Mouse (Mus musculus) midbrain, embryonic 10.5 days (tissue): ENCODE measurements around the gene Cpvl. TPM values are rescaled to one million over a fixed set of nuclear protein-coding genes. Genes with fewer than 3 reads are reported as not detected.

Experiments
- DNase-seq: peaks from one replicate; pipeline ENCODE4 v3.0.0-alpha.2; 2017; ENCODE audit warnings: low spot score
- H3K27ac ChIP-seq: fragments of 300-500 bp; sonication (generic); replicated peaks from 2 replicates; pipeline ENCODE4 v1.5.1; 2016; ENCODE audit warnings: mild to moderate bottlenecking
- H3K27me3 ChIP-seq: fragments of 300-500 bp; sonication (generic); 2 replicates; pipeline ENCODE4 v1.6.1; 2016; ENCODE audit warnings: low read depth, mild to moderate bottlenecking; ENCODE audit not compliant: poor library complexity, severe bottlenecking
- H3K36me3 ChIP-seq: fragments of 300-500 bp; sonication (generic); 2 replicates; pipeline ENCODE4 v1.6.1; 2016; ENCODE audit warnings: mild to moderate bottlenecking, moderate library complexity
- H3K4me1 ChIP-seq: fragments of 300-500 bp; sonication (generic); 2 replicates; pipeline ENCODE4 v1.6.1; 2016
- H3K4me3 ChIP-seq: fragments of 300-500 bp; sonication (generic); 2 replicates; pipeline ENCODE4 v1.5.1; 2016; ENCODE audit warnings: mild to moderate bottlenecking, moderate library complexity
- H3K9me3 ChIP-seq: fragments of 300-500 bp; sonication (generic); replicated peaks from 2 replicates; pipeline ENCODE4 v1.6.1; 2016; ENCODE audit warnings: mild to moderate bottlenecking
- WGBS: fragments of 180-500 bp; shearing (Covaris S2); methylation state at CpG from one replicate; pipeline ENCODE4 v1.1.7; 2016; 5-methylcytosine and 5-hydroxymethylcytosine counted together
- polyA plus RNA-seq: library from polyadenylated mRNA; unstranded; fragments of >200 nt; fragmentation: Nextera tagmentation; extraction: Ambion mirVana; gene quantifications from 2 replicates; pipeline ENCODE4 v1.2.1, GENCODE M21; 2016

Gene Cpvl
- polyA plus RNA-seq, 1 experiment from 2014 or later, result 0.07 TPM

DNA sequence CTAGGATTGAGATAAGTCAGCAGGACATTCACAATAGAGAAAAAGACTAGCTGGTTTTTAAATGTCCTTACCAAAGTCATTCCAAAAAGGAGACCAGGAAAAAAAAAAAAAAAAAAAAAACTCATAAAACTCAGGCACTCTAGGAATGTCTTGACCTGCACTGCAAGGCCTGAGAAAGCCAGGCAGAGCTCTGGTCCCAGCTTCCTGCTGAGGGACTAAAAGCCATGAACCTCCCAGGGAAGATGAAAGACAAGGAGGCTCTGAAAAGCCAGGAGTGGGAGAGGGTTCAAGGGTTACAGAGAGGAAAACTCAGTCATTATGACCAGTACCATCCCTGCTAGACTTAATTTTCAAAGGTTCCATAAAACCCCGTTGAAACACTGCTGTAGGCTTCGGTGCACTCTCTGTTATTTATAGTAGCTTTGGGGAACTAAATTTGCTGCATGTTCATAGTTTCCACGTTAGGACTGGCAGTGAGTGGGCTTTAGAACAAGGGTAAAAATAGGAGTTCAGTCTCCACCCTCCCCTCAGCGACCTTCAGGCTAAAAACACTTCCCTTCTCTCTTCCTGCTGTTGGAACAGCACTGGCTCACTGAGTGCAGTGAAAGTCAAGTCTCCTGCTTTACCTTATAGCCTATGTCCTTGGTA is 30.0 kb downstream of the Cpvl start:
- Histone ChIP-seq H3K36me3 (no peaks in the 10 kb centered on the region), H3K4me3 (no peak overlapping the region), H3K9me3 (no peaks in the 10 kb centered on the region), H3K27ac (no peak overlapping the region; the same call in 1 of the 2 replicates), H3K27me3 (peaks cover 11% of the 10 kb centered on the region), H3K4me1 (peaks cover 21% of the 10 kb centered on the region)
- DNase-seq, result no peak
- WGBS, result 53% methylated on average over 4 of the region's 4 CpGs

DNA sequence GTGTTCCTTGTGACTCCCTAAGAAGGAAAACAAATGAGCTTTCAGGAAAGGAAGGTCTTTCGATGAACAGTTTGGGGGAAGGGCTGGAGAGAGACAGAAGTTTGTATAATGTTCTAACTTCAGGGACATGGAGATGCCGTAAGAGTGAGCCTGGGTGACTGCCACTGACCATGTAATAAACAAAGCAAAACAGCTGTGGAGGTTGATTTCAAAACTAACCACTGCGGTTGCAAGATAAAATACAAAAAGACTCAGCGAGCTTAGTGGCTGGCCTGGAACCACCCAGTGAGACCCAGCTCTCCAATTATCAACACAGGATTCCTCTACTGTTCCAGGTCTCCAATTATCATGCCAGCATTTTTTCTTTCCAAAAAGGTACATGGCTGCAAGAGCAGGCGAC is 33.6 kb downstream of the Cpvl start:
- Histone ChIP-seq H3K9me3 (no peaks in the 10 kb centered on the region), H3K27me3 (peaks cover 35% of the 10 kb centered on the region), H3K4me1 (peaks cover 24% of the 10 kb centered on the region), H3K27ac (no peak overlapping the region), H3K36me3 (no peaks in the 10 kb centered on the region), H3K4me3 (no peak overlapping the region)
- DNase-seq, result no peak
- WGBS, result 87% methylated on average over 5 of the region's 5 CpGs

DNA sequence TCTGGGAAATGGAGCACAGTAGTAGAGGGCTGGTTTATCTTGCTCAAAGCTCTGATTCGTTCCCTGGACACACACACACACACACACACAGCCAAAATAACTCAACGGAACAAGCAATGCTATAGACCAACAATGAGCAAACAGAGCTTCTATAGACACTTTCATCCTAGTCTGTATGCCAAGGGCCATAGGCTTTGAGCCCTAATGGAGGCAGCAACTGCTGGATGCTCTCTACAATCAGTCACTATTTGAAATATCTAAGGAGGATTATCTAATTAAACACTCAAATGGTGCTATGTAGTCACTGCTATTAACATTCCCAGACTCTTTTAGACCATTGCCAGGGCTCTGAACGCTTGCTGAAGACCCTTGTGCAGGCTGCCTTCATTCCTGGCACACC is 34.1 kb downstream of the Cpvl start:
- H3K4me1 ChIP-seq, result peaks cover 29% of the 10 kb centered on the region
- no peak for DNase-seq
- no peak overlapping the region for H3K27ac ChIP-seq
- H3K27me3 ChIP-seq, result peaks cover 36% of the 10 kb centered on the region
- H3K9me3 ChIP-seq, result no peaks in the 10 kb centered on the region
- 66% methylated on average over 3 of the region's 3 CpGs for WGBS
- no peaks in the 10 kb centered on the region for H3K36me3 ChIP-seq
- no peak overlapping the region for H3K4me3 ChIP-seq

DNA sequence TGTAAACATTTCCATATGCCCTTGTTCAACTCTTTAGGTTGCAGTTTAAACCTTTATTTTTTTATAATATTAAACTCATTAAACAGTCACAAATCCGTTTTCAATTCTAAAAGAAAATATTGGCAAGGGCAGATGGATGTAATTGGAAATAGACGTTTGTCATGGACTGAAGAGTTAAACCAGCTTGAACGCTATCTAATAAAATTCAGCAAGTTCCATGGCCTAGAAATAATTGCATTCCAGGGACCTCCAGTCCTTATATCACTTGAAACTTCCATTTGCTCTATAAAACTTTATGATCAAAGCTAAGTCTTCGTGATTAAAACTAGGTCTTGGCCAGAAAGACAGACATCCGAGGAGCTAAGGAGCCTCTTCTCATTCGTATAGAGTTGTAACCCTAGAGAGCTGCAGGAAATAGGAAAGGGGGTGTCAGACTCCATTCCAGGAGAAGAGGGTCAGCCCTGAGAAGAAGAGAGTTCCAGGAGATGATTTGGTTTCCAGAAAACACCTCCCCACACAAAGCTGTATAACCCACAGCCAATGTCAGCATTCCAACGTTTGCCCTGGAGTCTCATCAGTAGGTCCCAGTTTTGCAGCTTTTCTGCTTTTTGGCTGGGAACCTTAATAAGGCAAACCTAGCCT is 36.2 kb downstream of the Cpvl start:
- DNase-seq, result no peak
- no peaks in the 10 kb centered on the region for H3K9me3 ChIP-seq
- H3K27ac ChIP-seq, result no peak overlapping the region
- peaks cover 43% of the 10 kb centered on the region for H3K27me3 ChIP-seq
- H3K4me3 ChIP-seq, result no peak overlapping the region
- H3K4me1 ChIP-seq, result peaks cover 37% of the 10 kb centered on the region
- H3K36me3 ChIP-seq, result no peaks in the 10 kb centered on the region
- WGBS, result 86% methylated on average over 7 of the region's 7 CpGs

DNA sequence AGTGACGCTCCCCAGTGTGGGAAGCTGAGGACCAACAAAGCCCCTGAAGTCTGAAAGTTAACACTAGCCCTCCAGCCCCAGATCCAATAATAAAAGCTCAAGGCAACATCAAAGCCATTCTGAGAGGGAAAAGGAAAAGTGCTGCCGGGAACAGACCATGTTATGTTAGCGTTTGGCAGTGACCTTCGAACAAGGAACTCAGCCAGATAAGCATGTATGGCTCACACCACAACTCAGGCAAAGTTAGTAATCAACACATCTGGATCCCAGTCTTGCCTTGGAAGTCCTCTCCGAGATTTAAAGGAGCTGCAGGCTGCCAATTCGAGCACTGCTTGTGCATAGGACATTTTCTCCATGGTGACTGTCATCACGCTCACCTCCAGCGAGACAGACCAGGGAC is 38.7 kb downstream of the Cpvl start:
- Histone ChIP-seq H3K36me3 (no peaks in the 10 kb centered on the region), H3K9me3 (no peaks in the 10 kb centered on the region), H3K4me3 (no peak overlapping the region), H3K4me1 (peaks cover 37% of the 10 kb centered on the region), H3K27ac (no peak overlapping the region), H3K27me3 (peaks cover 48% of the 10 kb centered on the region)
- no peak for DNase-seq
- WGBS, result 53% methylated on average over 8 of the region's 8 CpGs

DNA sequence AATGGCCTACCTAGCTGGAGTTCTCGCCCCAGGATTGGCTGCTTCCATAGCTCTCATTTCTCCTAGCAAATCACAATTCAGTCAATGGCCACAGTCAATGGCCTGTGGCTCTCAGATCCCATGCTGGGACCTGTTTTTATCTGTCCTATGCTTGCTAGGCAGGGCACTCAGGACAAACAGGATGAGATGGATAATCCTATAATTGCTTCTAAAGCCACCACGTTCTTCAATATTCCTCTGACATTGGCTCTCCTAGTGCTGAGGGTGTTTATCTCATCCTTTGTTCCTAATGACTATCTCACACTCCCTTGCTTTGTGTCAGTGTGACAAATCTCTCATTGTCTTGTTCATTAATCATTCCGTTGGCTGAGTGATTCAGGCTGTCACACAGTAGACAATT is 39.5 kb downstream of the Cpvl start:
- H3K27ac ChIP-seq, result 0 out of 2 replicates have a peak overlapping the region, but pooled peaks have one; percentile 13
- 17% methylated on average over 3 of the region's 3 CpGs for WGBS
- no peaks in the 10 kb centered on the region for H3K36me3 ChIP-seq
- no peak for DNase-seq
- H3K4me1 ChIP-seq, result peaks cover 37% of the 10 kb centered on the region
- no peak overlapping the region for H3K4me3 ChIP-seq
- H3K27me3 ChIP-seq, result peaks cover 48% of the 10 kb centered on the region
- H3K9me3 ChIP-seq, result no peaks in the 10 kb centered on the region

DNA sequence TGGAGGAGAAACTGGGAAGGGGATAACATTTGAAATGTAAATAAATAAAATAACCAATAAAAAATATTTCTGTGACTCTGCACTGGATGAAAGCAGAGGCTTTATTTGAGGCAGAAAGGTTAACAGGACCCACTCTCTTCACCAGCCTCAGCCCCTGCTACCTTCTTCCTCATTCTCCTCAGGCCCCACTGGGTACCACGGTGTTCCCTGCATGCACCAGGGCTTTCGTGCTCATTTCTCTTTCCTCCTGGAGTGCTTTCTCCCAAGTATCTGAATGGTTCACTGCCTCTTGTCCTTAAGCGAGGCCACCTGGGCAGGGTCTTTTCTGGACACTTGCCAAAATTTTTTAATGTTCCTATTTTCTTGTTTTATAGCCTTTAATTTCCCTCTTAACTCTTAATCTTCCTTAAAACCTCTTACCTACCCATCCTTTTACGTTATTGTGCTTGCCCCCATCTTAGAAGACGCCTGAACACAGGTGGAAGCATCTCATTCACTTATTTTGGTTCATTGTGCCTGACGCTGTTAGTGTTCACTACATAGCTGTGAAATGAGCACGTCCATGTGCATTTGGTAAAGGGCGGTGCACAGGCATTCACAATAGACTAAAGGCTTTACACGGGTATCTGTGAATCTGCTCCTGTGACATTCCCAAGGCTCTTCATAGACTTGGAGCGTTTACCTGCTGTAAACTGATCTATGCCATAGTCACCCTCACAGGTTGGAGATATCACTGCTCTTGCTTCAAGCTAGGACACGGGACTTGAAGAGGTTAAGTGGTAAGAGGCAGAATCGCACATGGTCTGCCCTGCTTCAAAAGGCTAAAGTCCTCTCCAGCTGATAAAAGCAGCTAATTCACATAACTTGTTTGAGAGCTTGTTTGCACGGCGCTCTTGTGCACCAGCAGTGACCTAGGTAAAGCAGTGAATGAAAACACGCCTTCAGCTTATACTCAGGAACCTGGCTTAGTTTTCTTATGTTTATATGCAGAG is 41.0 kb downstream of the Cpvl start:
- DNase-seq, result no peak
- Histone ChIP-seq H3K36me3 (no peaks in the 10 kb centered on the region), H3K9me3 (no peaks in the 10 kb centered on the region), H3K4me3 (no peak overlapping the region), H3K27ac (no peak overlapping the region), H3K4me1 (peaks cover 37% of the 10 kb centered on the region), H3K27me3 (peaks cover 34% of the 10 kb centered on the region)
- 84% methylated on average over 15 of the region's 15 CpGs for WGBS

DNA sequence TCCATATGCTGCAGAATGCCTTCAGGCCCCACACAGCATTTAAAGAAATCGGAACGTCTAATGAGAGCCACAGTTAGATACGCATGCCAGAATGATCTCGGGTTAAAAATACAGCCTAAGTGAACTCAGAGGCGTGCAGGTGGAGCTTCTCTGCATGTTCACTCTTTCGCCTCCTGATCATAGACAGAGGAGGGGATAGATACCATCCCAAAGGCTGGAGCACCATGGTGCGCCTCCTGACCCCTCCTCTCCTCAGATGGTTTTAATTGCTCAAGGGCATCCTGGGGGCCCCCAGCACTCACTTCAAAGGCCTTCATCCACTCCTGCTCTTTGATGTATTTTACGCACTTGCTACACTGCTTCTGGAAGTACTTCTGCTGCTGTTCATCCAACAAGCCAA is 46.9 kb downstream of the Cpvl start:
- peaks cover 7% of the 10 kb centered on the region; the same call in 1 of the 2 replicates for H3K4me1 ChIP-seq
- H3K9me3 ChIP-seq, result no peaks in the 10 kb centered on the region
- no peak for DNase-seq
- peaks cover 17% of the 10 kb centered on the region for H3K27me3 ChIP-seq
- no peak overlapping the region for H3K4me3 ChIP-seq
- H3K36me3 ChIP-seq, result no peaks in the 10 kb centered on the region
- 76% methylated on average over 8 of the region's 8 CpGs for WGBS
- no peak overlapping the region for H3K27ac ChIP-seq

DNA sequence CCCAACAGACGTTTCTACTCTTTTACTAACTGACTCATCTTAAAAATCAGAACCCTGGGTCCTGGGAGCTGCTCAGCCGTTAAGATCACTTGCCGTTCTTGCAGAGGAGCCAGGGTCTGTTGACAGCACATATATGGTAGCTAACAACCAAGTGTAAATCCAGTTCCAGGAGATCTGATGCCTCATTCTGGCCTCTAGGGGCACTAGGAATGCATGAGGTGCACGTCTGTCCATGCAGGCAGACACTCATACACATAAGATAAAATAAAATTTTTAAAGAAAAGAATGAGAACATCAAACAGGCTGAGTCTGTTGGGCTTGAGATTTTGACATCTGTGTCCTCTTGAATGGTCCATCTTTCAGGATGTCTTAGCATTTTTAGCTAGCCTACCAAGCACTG is 48.6 kb downstream of the Cpvl start:
- Histone ChIP-seq H3K4me1 (peaks cover 7% of the 10 kb centered on the region; the same call in 1 of the 2 replicates), H3K4me3 (no peak overlapping the region), H3K27me3 (peaks cover 13% of the 10 kb centered on the region; the same call in 1 of the 2 replicates), H3K27ac (no peak overlapping the region), H3K9me3 (no peaks in the 10 kb centered on the region), H3K36me3 (no peaks in the 10 kb centered on the region)
- 70% methylated on average over 4 of the region's 4 CpGs for WGBS
- DNase-seq, result no peak

DNA sequence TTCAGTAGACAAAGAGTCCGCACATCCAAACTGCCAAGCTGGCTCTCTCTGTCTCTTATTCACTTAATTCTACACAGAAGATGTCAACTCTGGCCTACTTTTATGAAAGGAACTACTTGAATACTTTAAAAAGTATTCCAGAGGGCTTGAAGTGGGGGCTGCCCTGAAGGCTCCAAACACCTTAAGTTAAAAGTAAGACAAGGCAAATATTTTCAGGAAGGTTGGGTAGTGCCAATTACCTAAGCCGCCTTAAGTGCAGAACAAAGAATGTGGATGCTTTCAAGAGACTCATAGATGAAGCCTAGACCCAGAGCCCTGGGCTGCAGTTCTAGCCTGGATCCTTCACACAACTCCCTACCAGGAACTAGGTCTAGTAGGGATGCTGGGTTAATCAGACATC is 52.3 kb downstream of the Cpvl start:
- H3K9me3 ChIP-seq, result no peaks in the 10 kb centered on the region
- peaks cover 7% of the 10 kb centered on the region; the same call in 1 of the 2 replicates for H3K4me1 ChIP-seq
- no peaks in the 10 kb centered on the region for H3K36me3 ChIP-seq
- H3K4me3 ChIP-seq, result no peak overlapping the region
- 92% methylated on average over 2 of the region's 2 CpGs for WGBS
- peaks cover 17% of the 10 kb centered on the region for H3K27me3 ChIP-seq
- H3K27ac ChIP-seq, result no peak overlapping the region
- DNase-seq, result no peak

DNA sequence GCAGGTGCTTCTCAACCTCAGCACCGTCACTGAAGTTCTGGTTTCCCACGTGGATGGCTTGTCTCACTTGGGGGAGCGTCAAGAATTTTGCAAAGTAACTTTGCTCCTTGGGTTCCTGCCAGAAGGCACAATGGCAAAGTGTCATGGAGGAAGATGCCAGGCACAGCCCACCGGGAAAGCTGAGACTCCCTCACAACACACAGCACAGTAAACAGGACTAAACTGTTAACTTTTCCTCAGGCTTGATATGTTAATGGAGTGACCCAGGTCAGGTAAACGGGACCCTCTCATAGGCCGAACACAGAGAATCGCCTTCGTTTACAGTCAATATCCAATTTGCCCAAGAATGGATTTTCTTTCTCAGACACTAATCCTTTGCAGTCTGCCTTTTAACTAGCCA is 53.3 kb downstream of the Cpvl start:
- Histone ChIP-seq H3K4me3 (no peak overlapping the region), H3K4me1 (no peaks in the 10 kb centered on the region), H3K9me3 (no peaks in the 10 kb centered on the region), H3K36me3 (no peaks in the 10 kb centered on the region), H3K27ac (no peak overlapping the region), H3K27me3 (peaks cover 17% of the 10 kb centered on the region)
- 48% methylated on average over 8 of the region's 8 CpGs for WGBS
- no peak for DNase-seq

DNA sequence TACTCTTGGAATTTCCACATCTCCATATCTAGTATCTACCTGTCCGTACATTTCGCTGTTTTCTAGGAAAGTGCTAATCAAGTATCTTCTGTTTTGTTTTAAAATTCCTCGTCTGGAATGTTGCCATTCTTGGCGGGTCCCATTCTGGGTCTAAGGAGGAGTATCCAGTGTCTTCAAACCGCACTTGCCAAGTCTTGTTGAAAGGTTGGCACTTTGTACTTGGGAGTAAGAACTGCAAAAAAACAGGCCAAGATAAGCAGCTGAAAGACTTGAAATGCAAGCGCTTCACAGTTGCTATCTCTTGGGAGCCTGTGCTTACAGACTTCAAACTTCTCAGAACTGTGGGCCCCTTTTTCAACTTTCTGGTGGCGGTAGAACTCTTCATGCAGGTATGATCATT is 58.4 kb downstream of the Cpvl start:
- Histone ChIP-seq H3K4me3 (no peak overlapping the region), H3K4me1 (peaks cover 4% of the 10 kb centered on the region; the same call in 1 of the 2 replicates), H3K27me3 (peaks cover 18% of the 10 kb centered on the region), H3K9me3 (no peaks in the 10 kb centered on the region), H3K27ac (no peak overlapping the region), H3K36me3 (no peaks in the 10 kb centered on the region)
- no peak for DNase-seq
- 87% methylated on average over 7 of the region's 7 CpGs for WGBS
